Mouse (Mus musculus): ENCODE measurements around the gene Syt3.

DNA sequence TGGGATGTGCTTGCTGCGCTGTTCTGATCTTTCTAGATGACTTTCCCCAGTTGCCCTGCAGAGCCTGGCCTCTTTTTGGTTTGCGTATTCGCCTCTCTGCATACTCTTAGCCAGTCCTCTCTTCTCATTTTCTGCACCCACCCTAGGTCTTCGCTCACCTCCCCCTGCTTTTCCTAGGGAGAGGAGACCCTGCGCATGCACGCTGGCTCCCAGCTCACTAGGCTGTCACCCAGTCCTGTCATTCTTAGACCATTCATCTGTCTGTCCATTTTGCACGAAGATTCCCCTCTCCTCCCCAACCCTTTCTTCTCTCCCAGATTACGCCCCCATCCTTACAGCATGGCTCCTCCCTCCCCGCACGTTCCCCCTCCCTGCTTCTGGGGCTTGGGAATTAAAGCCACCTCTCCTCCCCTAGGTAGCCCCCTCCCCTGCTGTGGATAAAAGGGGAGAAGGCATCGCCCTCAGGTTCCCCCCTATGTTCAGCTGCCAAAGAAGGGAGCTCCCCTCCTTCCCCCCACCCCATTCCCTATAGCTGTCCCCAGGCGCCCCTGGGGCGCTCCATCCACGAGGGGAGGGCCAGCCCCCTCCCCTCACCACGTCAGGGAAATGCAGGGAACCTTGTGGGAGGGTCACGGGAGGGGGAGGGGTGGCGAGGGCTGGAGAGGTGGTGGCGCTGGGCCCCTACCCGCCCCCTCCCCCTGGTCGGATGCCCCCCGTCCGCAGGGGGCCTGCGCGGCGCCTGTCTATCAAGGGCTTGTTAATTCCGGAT is 24.8 kb upstream of the Syt3 start:
- TF ChIP-seq GATA1 (IDR thresholded peaks at IDR 0.05; ENCODE audit: borderline replicate concordance, low read length) (no peak), FLI1 (IDR thresholded peaks at IDR 0.05; ENCODE audit: low read length) (no peak)
